Mouse (Mus musculus): ENCODE data around the gene Zfand2a. TPM values are rescaled to one million over a fixed set of nuclear protein-coding genes. Genes with fewer than 3 reads are reported as not detected.

Zfand2a gene
- polyA plus RNA-seq, 1 experiment, result 12.4 TPM

GRCm38 (mm10) chr5:139491348-139491747 lies 7.0 kb upstream of the Zfand2a start:
- WGBS, result 59% methylated on average over 8 of the region's 8 CpGs

DNA sequence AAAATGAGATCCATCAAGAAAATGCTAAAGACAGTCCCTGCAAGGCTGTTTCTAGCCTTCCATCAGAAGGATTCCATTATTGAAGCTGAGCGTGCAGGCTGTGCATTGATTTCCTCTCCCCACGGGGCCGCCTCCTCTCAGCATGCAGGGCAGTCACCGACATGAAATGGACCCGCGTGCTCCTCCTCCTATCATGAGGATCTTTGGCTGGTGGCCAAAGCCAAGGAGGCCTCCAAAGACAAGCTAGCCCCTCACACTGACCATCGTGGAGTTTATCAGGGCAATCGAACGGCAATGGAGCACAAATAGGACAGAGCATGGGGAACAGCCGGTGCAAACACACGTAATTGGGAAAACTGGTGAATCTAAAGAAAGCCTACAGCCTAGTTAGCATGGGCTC lies 5.8 kb upstream of the Zfand2a start:
- Histone ChIP-seq H3K4me3 (ENCODE audit: insufficient read depth, low read depth, low read length) (no peak overlapping the region), H3K4me1 (ENCODE audit: control insufficient read depth, insufficient read depth, low read length) (no peaks in the 10 kb centered on the region), H3K27me3 (replicated peaks; ENCODE audit: control insufficient read depth, insufficient read depth, low read length) (no peaks in the 10 kb centered on the region), H3K36me3 (ENCODE audit: control insufficient read depth, insufficient read depth, low read length) (no peaks in the 10 kb centered on the region), H3K27ac (ENCODE audit: insufficient read depth, low read depth, low read length) (no peak overlapping the region)
- 79% methylated on average over 11 of the region's 11 CpGs for WGBS
- no peak for TF ChIP-seq POLR2A (IDR thresholded peaks at IDR 0.05; ENCODE audit: low read depth, low read length)
- no peak for TF ChIP-seq CTCF (conservative IDR thresholded peaks at IDR 0.05; ENCODE audit: insufficient read depth, insufficient read length, low read depth, low read length)
- DNase-seq, result no peak

More at GRCm38 (mm10) chr5:139491348-139491747, 7.0 kb upstream of the Zfand2a start:
- Histone ChIP-seq H3K27ac (ENCODE audit: insufficient read depth, low read depth, low read length) (no peak overlapping the region), H3K4me3 (ENCODE audit: insufficient read depth, low read depth, low read length) (no peak overlapping the region), H3K27me3 (replicated peaks; ENCODE audit: control insufficient read depth, insufficient read depth, low read length) (no peaks in the 10 kb centered on the region), H3K36me3 (ENCODE audit: control insufficient read depth, insufficient read depth, low read length) (no peaks in the 10 kb centered on the region), H3K4me1 (ENCODE audit: control insufficient read depth, insufficient read depth, low read length) (no peaks in the 10 kb centered on the region)
- DNase-seq, result no peak
- TF ChIP-seq POLR2A (IDR thresholded peaks at IDR 0.05; ENCODE audit: low read depth, low read length) (no peak), CTCF (conservative IDR thresholded peaks at IDR 0.05; ENCODE audit: insufficient read depth, insufficient read length, low read depth, low read length) (no peak)

GRCm38 (mm10) chr5:139483171-139483848 lies 1.0 kb downstream of the Zfand2a start:
- 45% methylated on average over 14 of the region's 14 CpGs for WGBS
- H3K36me3 ChIP-seq (ENCODE audit: control insufficient read depth, insufficient read depth, low read length), result no peaks in the 10 kb centered on the region
- no peak for DNase-seq
- H3K27me3 ChIP-seq (replicated peaks; ENCODE audit: control insufficient read depth, insufficient read depth, low read length), result no peaks in the 10 kb centered on the region
- H3K4me1 ChIP-seq (ENCODE audit: control insufficient read depth, insufficient read depth, low read length), result no peaks in the 10 kb centered on the region; the same call in 1 of the 2 replicates
- no peak for TF ChIP-seq POLR2A (IDR thresholded peaks at IDR 0.05; ENCODE audit: low read depth, low read length)
- TF ChIP-seq CTCF (conservative IDR thresholded peaks at IDR 0.05; ENCODE audit: insufficient read depth, insufficient read length, low read depth, low read length), result no peak
- H3K4me3 ChIP-seq (ENCODE audit: insufficient read depth, low read depth, low read length), result peak overlapping the region; percentile 90
- no peak overlapping the region for H3K27ac ChIP-seq (ENCODE audit: insufficient read depth, low read depth, low read length)

- H3K36me3 ChIP-seq (ENCODE audit: control insufficient read depth, insufficient read depth, low read length), result no peaks in the 10 kb centered on the region; the same call in 1 of the 2 replicates
- H3K4me3 ChIP-seq (ENCODE audit: insufficient read depth, low read depth, low read length), result no peak overlapping the region
- no peaks in the 10 kb centered on the region; the same call in 1 of the 2 replicates for H3K4me1 ChIP-seq (ENCODE audit: control insufficient read depth, insufficient read depth, low read length)
- 91% methylated on average over 10 of the region's 10 CpGs for WGBS
- no peaks in the 10 kb centered on the region for H3K27me3 ChIP-seq (replicated peaks; ENCODE audit: control insufficient read depth, insufficient read depth, low read length)
- DNase-seq, result peak; percentile 6
- no peak overlapping the region for H3K27ac ChIP-seq (ENCODE audit: insufficient read depth, low read depth, low read length)
- no peak for TF ChIP-seq CTCF (conservative IDR thresholded peaks at IDR 0.05; ENCODE audit: insufficient read depth, insufficient read length, low read depth, low read length)
- no peak for TF ChIP-seq POLR2A (IDR thresholded peaks at IDR 0.05; ENCODE audit: low read depth, low read length)
Observed at GRCm38 (mm10) chr5:139480406-139480805, 3.9 kb downstream of the Zfand2a start.

DNA sequence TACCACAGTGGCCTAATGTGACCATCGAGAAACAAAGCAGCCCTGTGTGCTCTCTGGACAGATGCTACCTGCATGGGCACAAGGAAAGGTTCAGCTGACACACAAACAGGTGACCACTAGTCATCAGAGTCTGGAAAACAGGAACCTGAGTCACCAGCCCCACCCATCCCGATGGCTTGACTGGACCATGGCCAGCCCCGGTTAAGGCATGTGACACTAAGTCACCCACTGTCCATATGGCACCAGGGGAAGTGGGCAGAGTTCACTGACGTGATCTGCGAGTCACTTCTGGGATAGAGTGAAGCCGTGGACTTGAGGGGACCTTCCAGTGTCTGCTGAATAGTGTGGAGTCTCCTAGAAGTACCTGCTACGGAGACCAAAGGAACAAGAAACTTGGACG lies 5.3 kb downstream of the Zfand2a start:
- Histone ChIP-seq H3K27me3 (replicated peaks; ENCODE audit: control insufficient read depth, insufficient read depth, low read length) (no peaks in the 10 kb centered on the region), H3K36me3 (ENCODE audit: control insufficient read depth, insufficient read depth, low read length) (no peaks in the 10 kb centered on the region; the same call in 1 of the 2 replicates), H3K4me1 (ENCODE audit: control insufficient read depth, insufficient read depth, low read length) (no peaks in the 10 kb centered on the region; the same call in 1 of the 2 replicates), H3K27ac (ENCODE audit: insufficient read depth, low read depth, low read length) (no peak overlapping the region), H3K4me3 (ENCODE audit: insufficient read depth, low read depth, low read length) (no peak overlapping the region)
- 77% methylated on average over 8 of the region's 8 CpGs for WGBS
- TF ChIP-seq POLR2A (IDR thresholded peaks at IDR 0.05; ENCODE audit: low read depth, low read length), result no peak
- no peak for DNase-seq

DNA sequence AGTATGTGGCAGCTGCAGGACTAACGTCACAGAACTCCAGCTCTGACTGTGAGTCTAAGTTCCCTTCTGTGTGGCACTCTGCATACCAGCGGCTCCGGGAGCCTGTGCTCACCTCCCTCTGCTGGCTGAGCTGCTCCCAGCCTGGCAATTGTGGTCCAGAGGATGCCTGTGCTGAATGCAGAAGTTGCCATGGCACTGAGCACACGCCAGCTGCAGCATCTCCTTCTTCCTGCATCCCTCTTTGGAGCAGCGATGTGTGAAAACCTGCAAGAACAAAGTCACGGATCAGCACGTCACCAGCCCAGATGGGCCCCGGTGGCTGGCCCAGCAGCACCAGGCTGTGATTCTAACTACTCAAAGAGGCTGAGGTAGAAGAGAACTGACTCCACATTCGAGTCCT lies 9.6 kb downstream of the Zfand2a start:
- 74% methylated on average over 9 of the region's 9 CpGs for WGBS
- peaks cover 2% of the 10 kb centered on the region; the same call in 1 of the 2 replicates for H3K36me3 ChIP-seq (ENCODE audit: control insufficient read depth, insufficient read depth, low read length)

GRCm38 (mm10) chr5:139467998-139468397 lies 16.4 kb downstream of the Zfand2a start:
- Histone ChIP-seq H3K27me3 (replicated peaks; ENCODE audit: control insufficient read depth, insufficient read depth, low read length) (no peaks in the 10 kb centered on the region), H3K4me3 (ENCODE audit: insufficient read depth, low read depth, low read length) (no peak overlapping the region), H3K4me1 (ENCODE audit: control insufficient read depth, insufficient read depth, low read length) (no peaks in the 10 kb centered on the region), H3K27ac (ENCODE audit: insufficient read depth, low read depth, low read length) (no peak overlapping the region), H3K36me3 (ENCODE audit: control insufficient read depth, insufficient read depth, low read length) (no peaks in the 10 kb centered on the region; the same call in 1 of the 2 replicates)
- WGBS, result 47% methylated on average over 5 of the region's 5 CpGs
- TF ChIP-seq CTCF (conservative IDR thresholded peaks at IDR 0.05; ENCODE audit: insufficient read depth, insufficient read length, low read depth, low read length) (peak; percentile 51), POLR2A (IDR thresholded peaks at IDR 0.05; ENCODE audit: low read depth, low read length) (no peak)
- peak; percentile 13 for DNase-seq

More for the DNA sequence above, 9.6 kb downstream of the Zfand2a start:
- Histone ChIP-seq H3K4me1 (ENCODE audit: control insufficient read depth, insufficient read depth, low read length) (no peaks in the 10 kb centered on the region), H3K27ac (ENCODE audit: insufficient read depth, low read depth, low read length) (no peak overlapping the region), H3K27me3 (replicated peaks; ENCODE audit: control insufficient read depth, insufficient read depth, low read length) (no peaks in the 10 kb centered on the region), H3K4me3 (ENCODE audit: insufficient read depth, low read depth, low read length) (no peak overlapping the region)
- DNase-seq, result no peak
- no peak for TF ChIP-seq CTCF (conservative IDR thresholded peaks at IDR 0.05; ENCODE audit: insufficient read depth, insufficient read length, low read depth, low read length)
- no peak for TF ChIP-seq POLR2A (IDR thresholded peaks at IDR 0.05; ENCODE audit: low read depth, low read length)
